Mouse (Mus musculus): ENCODE measurements around the gene Slc12a9.

DNA sequence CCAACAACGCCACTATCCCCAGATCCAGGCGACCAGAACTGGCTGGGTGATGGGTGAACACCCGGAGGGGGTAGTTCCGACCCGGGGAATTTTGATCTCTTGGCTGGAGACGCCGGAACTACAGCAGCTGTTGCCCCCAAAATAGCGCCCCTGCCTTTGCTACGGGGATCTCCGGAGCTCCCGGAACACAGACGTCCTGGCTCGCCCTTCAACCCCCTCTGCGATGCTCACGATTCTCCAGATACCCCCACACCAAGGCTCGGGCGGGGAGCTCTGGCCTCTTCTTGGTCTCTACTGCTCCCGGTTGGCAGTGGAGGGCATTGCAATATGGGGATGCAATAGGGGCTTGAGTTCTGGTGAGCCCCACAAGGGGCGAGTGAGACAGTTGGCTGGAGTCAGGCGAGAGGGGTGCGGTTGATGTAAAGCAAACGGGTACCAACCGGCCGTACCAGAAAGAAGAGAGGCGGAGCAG is 44.4 kb downstream of the Slc12a9 start:
- TF ChIP-seq CTCF (IDR thresholded peaks at IDR 0.05; ENCODE audit: extremely low read depth, insufficient read depth, insufficient read length, insufficient replicate concordance): peak; percentile 2; the same call in 1 of the 2 replicates
- TF ChIP-seq POLR2A (IDR thresholded peaks at IDR 0.05; ENCODE audit: low read depth, low read length): no peak

Measured in spleen, adult 2 months (tissue).